ENCODE assay signal across 24 mouse cellular contexts in the genomic region with DNA sequence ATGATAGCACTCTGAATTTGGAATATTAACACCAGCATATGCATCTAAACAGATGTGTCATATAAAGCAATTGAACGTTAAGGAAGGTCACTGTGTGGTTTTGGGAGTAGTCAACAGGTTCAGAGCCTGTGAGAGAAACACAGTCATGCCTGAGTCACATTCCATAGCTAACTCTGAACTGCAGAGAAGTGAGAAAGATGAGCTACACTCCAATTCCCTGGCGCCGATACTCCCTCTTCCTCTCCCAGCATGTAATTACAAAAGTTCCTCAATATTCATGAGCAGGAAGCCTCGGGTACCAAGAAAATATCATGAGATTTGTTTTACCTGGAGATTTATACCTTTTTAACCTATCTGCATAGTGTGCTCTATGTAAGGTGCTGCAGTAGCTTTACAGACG.
DNase-seq lines count a peak whose midpoint lies in the region; ATAC-seq and TF ChIP-seq lines count a peak whose summit lies in the region.
"Had no signal": no experiment of that assay in that cellular context is flagged by ENCODE, and none has a peak within 500 bp of the region (broad histone marks: within the 10 kb centered on the region; RNA-seq: fewer than 3 reads in every experiment).

No protein-coding gene starts in this region.

- H3K27ac ChIP-seq in kidney, postnatal 0 days, result no peak overlapping the region
- no peak overlapping the region for H3K27ac ChIP-seq in kidney, adult 2 months (ENCODE audit: insufficient read depth, low read depth, low read length)
- no peak overlapping the region for H3K27ac ChIP-seq in midbrain, embryonic 16.5 days (ENCODE audit: low read length)

- no peak overlapping the region for H3K9ac ChIP-seq in kidney, postnatal 0 days (ENCODE audit: low read depth, low read length)
- no peak overlapping the region for H3K9ac ChIP-seq in midbrain, embryonic 16.5 days (ENCODE audit: low read depth, low read length)

- H3K27me3 ChIP-seq in kidney, postnatal 0 days (ENCODE audit: insufficient read depth, low read length), result no peaks in the 10 kb centered on the region
- H3K27me3 ChIP-seq in kidney, adult 2 months (replicated peaks; ENCODE audit: control insufficient read depth, insufficient read depth, low read length), result no peaks in the 10 kb centered on the region
- H3K27me3 ChIP-seq in midbrain, embryonic 16.5 days (ENCODE audit: control insufficient read depth, insufficient read depth, low read depth, low read length), result no peaks in the 10 kb centered on the region
- H3K27me3 ChIP-seq: CH12.LX had no signal

- no peak for TF ChIP-seq CTCF in kidney, postnatal 0 days (IDR thresholded peaks at IDR 0.05; ENCODE audit: low read depth)
- no peak for TF ChIP-seq CTCF in kidney, adult 2 months (conservative IDR thresholded peaks at IDR 0.05; ENCODE audit: insufficient read depth, insufficient read length, low read depth, low read length)
- TF ChIP-seq CTCF in brain, embryonic 14.5 days (IDR thresholded peaks at IDR 0.05; ENCODE audit: borderline replicate concordance, extremely low read depth, insufficient read depth, insufficient read length), result no peak

- H3K4me2 ChIP-seq in kidney, postnatal 0 days (ENCODE audit: low read length), result no peak overlapping the region
- H3K4me2 ChIP-seq in midbrain, embryonic 16.5 days (ENCODE audit: low read length), result no peak overlapping the region

- H3K9me3 ChIP-seq in kidney, postnatal 0 days (replicated peaks; ENCODE audit: low read length), result no peaks in the 10 kb centered on the region
- no peaks in the 10 kb centered on the region for H3K9me3 ChIP-seq in midbrain, embryonic 16.5 days (replicated peaks; ENCODE audit: control insufficient read depth, low read length, poor library complexity, severe bottlenecking)
- H3K9me3 ChIP-seq: G1E had no signal

- no peak overlapping the region for H3K4me3 ChIP-seq in kidney, postnatal 0 days (replicated peaks; ENCODE audit: low read depth, low read length)
- H3K4me3 ChIP-seq in kidney, adult 2 months (ENCODE audit: insufficient read depth, low read depth, low read length), result no peak overlapping the region
- H3K4me3 ChIP-seq in midbrain, embryonic 16.5 days (ENCODE audit: low read depth, low read length), result no peak overlapping the region

- no peaks in the 10 kb centered on the region for H3K4me1 ChIP-seq in kidney, postnatal 0 days (replicated peaks; ENCODE audit: insufficient read depth, low read length)
- H3K4me1 ChIP-seq in kidney, adult 2 months (ENCODE audit: control insufficient read depth, insufficient read depth, low read length), result no peaks in the 10 kb centered on the region
- no peaks in the 10 kb centered on the region for H3K4me1 ChIP-seq in midbrain, embryonic 16.5 days (ENCODE audit: control insufficient read depth, insufficient read depth, low read length)

- WGBS in kidney, postnatal 0 days, result 49% methylated on average over 5 of the region's 5 CpGs
- 58% methylated on average over 5 of the region's 5 CpGs for WGBS in kidney, adult 2 months
- WGBS in midbrain, embryonic 16.5 days, result 69% methylated on average over 5 of the region's 5 CpGs

- peak; percentile 83 for ATAC-seq in frontal cortex, adult (ENCODE audit: low TSS enrichment)
- ATAC-seq in kidney, postnatal 0 days (replicated peaks; ENCODE audit: low FRiP score, low read depth), result no peak
- no peak for ATAC-seq in midbrain, embryonic 16.5 days
- no peak for ATAC-seq in megakaryocyte progenitor cell, adult 5-6 weeks (replicated peaks; ENCODE audit: poor library complexity)
- ATAC-seq: activated CD4-positive, CD25-positive, alpha-beta regulatory T cell, adult 4 months; CD4-positive, CD25-positive, alpha-beta regulatory T cell, adult 4 months; Patski had no signal

- H3K36me3 ChIP-seq in kidney, postnatal 0 days (ENCODE audit: insufficient read depth, low read length), result no peaks in the 10 kb centered on the region
- no peaks in the 10 kb centered on the region for H3K36me3 ChIP-seq in kidney, adult 2 months (ENCODE audit: control insufficient read depth, insufficient read depth, low read length)
- H3K36me3 ChIP-seq in midbrain, embryonic 16.5 days (ENCODE audit: control insufficient read depth, insufficient read depth, low read length), result no peaks in the 10 kb centered on the region
- H3K36me3 ChIP-seq: G1E had no signal

- no peak for TF ChIP-seq POLR2A in kidney, adult 2 months (IDR thresholded peaks at IDR 0.05; ENCODE audit: low read depth, low read length)
- no peak for TF ChIP-seq POLR2A in brain, embryonic 14.5 days (IDR thresholded peaks at IDR 0.05; ENCODE audit: borderline replicate concordance, extremely low read depth, insufficient read depth, insufficient read length, poor library complexity, severe bottlenecking)

- DNase-seq in frontal cortex, postnatal 25 days (ENCODE audit: low spot score in 2 of 2), result no peak
- DNase-seq in kidney, postnatal 0 days (ENCODE audit: low spot score), result peak; percentile 6
- DNase-seq in kidney, adult 2 months, result no peak
- peak; percentile 57 for DNase-seq in brain, adult 2 months (ENCODE audit: low read depth, low spot score)
- DNase-seq in brain, embryonic 14.5 days (ENCODE audit: low read depth), result peak; percentile 2
- DNase-seq: adrenal gland, adult 2 months; adrenal gland, adult 8-10 months; adrenal gland, postnatal 10 days; adrenal gland, postnatal 14 days; adrenal gland, postnatal 25 days; adrenal gland, postnatal 36 days; B cell, adult 2 months; cerebellum, adult 11 months; cerebellum, adult 11-12 months; cerebellum, adult 18-20 months; cerebellum, adult 2 months had no signal

Comparison
In these comparisons a context has a peak if more than half of its experiments do, and no peak if none do; other contexts are left out.
1. DNase-seq: peak in kidney, postnatal 0 days (single experiment), brain, adult 2 months (single experiment) and brain, embryonic 14.5 days (single experiment); none in frontal cortex, postnatal 25 days (0 of 2) and kidney, adult 2 months (single experiment).